Mouse (Mus musculus): Measurements from ENCODE around the gene Ppp1r1a. TPM values are rescaled to one million over a fixed set of nuclear protein-coding genes. Genes with fewer than 3 reads are reported as not detected.
A peak's percentile ranks its signal among the peaks of the same experiment; 100 is the strongest.

Ppp1r1a gene
- polyA plus RNA-seq, 1 experiment from 2014 or later, result 18.1 TPM

- DNase-seq (ENCODE audit: low spot score) (no peak), ATAC-seq (ENCODE audit: low read depth) (no peak)
- no peak overlapping the region for H3K9ac ChIP-seq (ENCODE audit: low read depth, low read length)
- peaks cover 4% of the 10 kb centered on the region for H3K4me1 ChIP-seq (ENCODE audit: control insufficient read depth, insufficient read depth, low read length)
- no peak overlapping the region for H3K4me3 ChIP-seq (ENCODE audit: low read depth, low read length)
- H3K4me2 ChIP-seq (ENCODE audit: low read depth, low read length), result no peak overlapping the region
- no peak overlapping the region for H3K27ac ChIP-seq (replicated peaks; ENCODE audit: low read depth, low read length)
- peaks cover 13% of the 10 kb centered on the region for H3K27me3 ChIP-seq (replicated peaks; ENCODE audit: control insufficient read depth, insufficient read depth, low read length)
- H3K36me3 ChIP-seq (ENCODE audit: control insufficient read depth, insufficient read depth, low read length), result no peaks in the 10 kb centered on the region
- H3K9me3 ChIP-seq (ENCODE audit: control insufficient read depth, low read length), result no peaks in the 10 kb centered on the region
- WGBS, result 61% methylated on average over 2 of the region's 2 CpGs
These were observed 1.5 kb upstream of the Ppp1r1a start for GRCm38 (mm10) chr15:103539259-103539658.

- peak overlapping the region; percentile 98 for H3K4me2 ChIP-seq (ENCODE audit: low read depth, low read length)
- no peak overlapping the region for H3K27ac ChIP-seq (replicated peaks; ENCODE audit: low read depth, low read length)
- no peaks in the 10 kb centered on the region for H3K36me3 ChIP-seq (ENCODE audit: control insufficient read depth, insufficient read depth, low read length)
- H3K9me3 ChIP-seq (ENCODE audit: control insufficient read depth, low read length), result no peaks in the 10 kb centered on the region
- peaks cover 4% of the 10 kb centered on the region for H3K4me1 ChIP-seq (ENCODE audit: control insufficient read depth, insufficient read depth, low read length)
- ATAC-seq (ENCODE audit: low read depth) (peak; percentile 37), DNase-seq (ENCODE audit: low spot score) (no peak)
- WGBS, result 3% methylated on average over 26 of the region's 37 CpGs
- H3K9ac ChIP-seq (ENCODE audit: low read depth, low read length), result peak overlapping the region; percentile 69
- H3K27me3 ChIP-seq (replicated peaks; ENCODE audit: control insufficient read depth, insufficient read depth, low read length), result peaks cover 13% of the 10 kb centered on the region
- H3K4me3 ChIP-seq (ENCODE audit: low read depth, low read length), result peak overlapping the region; percentile 64
These were observed 587 bp downstream of the Ppp1r1a start for GRCm38 (mm10) chr15:103537011-103537821.

GRCm38 (mm10) chr15:103536456-103536855, 1.3 kb downstream of the Ppp1r1a start:
- no peak for DNase-seq (ENCODE audit: low spot score)
- Histone ChIP-seq H3K9me3 (ENCODE audit: control insufficient read depth, low read length) (no peaks in the 10 kb centered on the region), H3K27ac (replicated peaks; ENCODE audit: low read depth, low read length) (no peak overlapping the region), H3K4me1 (ENCODE audit: control insufficient read depth, insufficient read depth, low read length) (peaks cover 4% of the 10 kb centered on the region), H3K4me3 (ENCODE audit: low read depth, low read length) (peak overlapping the region; percentile 64; the same call in 1 of the 2 replicates), H3K4me2 (ENCODE audit: low read depth, low read length) (peak overlapping the region; percentile 98), H3K27me3 (replicated peaks; ENCODE audit: control insufficient read depth, insufficient read depth, low read length) (peaks cover 13% of the 10 kb centered on the region), H3K9ac (ENCODE audit: low read depth, low read length) (no peak overlapping the region), H3K36me3 (ENCODE audit: control insufficient read depth, insufficient read depth, low read length) (no peaks in the 10 kb centered on the region)
- ATAC-seq (ENCODE audit: low read depth), result no peak
- WGBS, result 30% methylated on average over 2 of the region's 2 CpGs

GRCm38 (mm10) chr15:103535786-103536185, 2.0 kb downstream of the Ppp1r1a start:
- DNase-seq (ENCODE audit: low spot score) (no peak), ATAC-seq (ENCODE audit: low read depth) (no peak)
- Histone ChIP-seq H3K4me3 (ENCODE audit: low read depth, low read length) (no peak overlapping the region), H3K9ac (ENCODE audit: low read depth, low read length) (no peak overlapping the region), H3K27me3 (replicated peaks; ENCODE audit: control insufficient read depth, insufficient read depth, low read length) (peaks cover 13% of the 10 kb centered on the region), H3K4me2 (ENCODE audit: low read depth, low read length) (no peak overlapping the region), H3K36me3 (ENCODE audit: control insufficient read depth, insufficient read depth, low read length) (no peaks in the 10 kb centered on the region), H3K9me3 (ENCODE audit: control insufficient read depth, low read length) (no peaks in the 10 kb centered on the region), H3K27ac (replicated peaks; ENCODE audit: low read depth, low read length) (no peak overlapping the region), H3K4me1 (ENCODE audit: control insufficient read depth, insufficient read depth, low read length) (peaks cover 4% of the 10 kb centered on the region)
- WGBS, result 61% methylated on average over 1 of the region's 1 CpGs

GRCm38 (mm10) chr15:103535030-103535429, 2.8 kb downstream of the Ppp1r1a start:
- WGBS, result 76% methylated on average over 2 of the region's 2 CpGs
- ATAC-seq (ENCODE audit: low read depth), result no peak
- Histone ChIP-seq H3K4me3 (ENCODE audit: low read depth, low read length) (no peak overlapping the region), H3K9ac (ENCODE audit: low read depth, low read length) (no peak overlapping the region), H3K4me1 (ENCODE audit: control insufficient read depth, insufficient read depth, low read length) (peaks cover 4% of the 10 kb centered on the region), H3K27me3 (replicated peaks; ENCODE audit: control insufficient read depth, insufficient read depth, low read length) (peaks cover 13% of the 10 kb centered on the region), H3K27ac (replicated peaks; ENCODE audit: low read depth, low read length) (no peak overlapping the region), H3K36me3 (ENCODE audit: control insufficient read depth, insufficient read depth, low read length) (no peaks in the 10 kb centered on the region), H3K4me2 (ENCODE audit: low read depth, low read length) (no peak overlapping the region), H3K9me3 (ENCODE audit: control insufficient read depth, low read length) (no peaks in the 10 kb centered on the region)
- no peak for DNase-seq (ENCODE audit: low spot score)

GRCm38 (mm10) chr15:103534054-103534620, 3.7 kb downstream of the Ppp1r1a start:
- Histone ChIP-seq H3K4me2 (ENCODE audit: low read depth, low read length) (no peak overlapping the region), H3K4me1 (ENCODE audit: control insufficient read depth, insufficient read depth, low read length) (peaks cover 4% of the 10 kb centered on the region), H3K36me3 (ENCODE audit: control insufficient read depth, insufficient read depth, low read length) (no peaks in the 10 kb centered on the region), H3K27ac (replicated peaks; ENCODE audit: low read depth, low read length) (no peak overlapping the region), H3K4me3 (ENCODE audit: low read depth, low read length) (no peak overlapping the region), H3K9ac (ENCODE audit: low read depth, low read length) (no peak overlapping the region), H3K27me3 (replicated peaks; ENCODE audit: control insufficient read depth, insufficient read depth, low read length) (peaks cover 13% of the 10 kb centered on the region), H3K9me3 (ENCODE audit: control insufficient read depth, low read length) (no peaks in the 10 kb centered on the region)
- ATAC-seq (ENCODE audit: low read depth), result no peak
- DNase-seq (ENCODE audit: low spot score), result no peak
- WGBS, result 79% methylated on average over 7 of the region's 7 CpGs

- no peaks in the 10 kb centered on the region; the same call in 1 of the 2 replicates for H3K27me3 ChIP-seq (replicated peaks; ENCODE audit: control insufficient read depth, insufficient read depth, low read length)
- 7% methylated on average over 5 of the region's 5 CpGs for WGBS
- no peak overlapping the region for H3K4me2 ChIP-seq (ENCODE audit: low read depth, low read length)
- no peaks in the 10 kb centered on the region for H3K9me3 ChIP-seq (ENCODE audit: control insufficient read depth, low read length)
- H3K4me1 ChIP-seq (ENCODE audit: control insufficient read depth, insufficient read depth, low read length), result no peaks in the 10 kb centered on the region
- H3K27ac ChIP-seq (replicated peaks; ENCODE audit: low read depth, low read length), result no peak overlapping the region
- no peak overlapping the region for H3K9ac ChIP-seq (ENCODE audit: low read depth, low read length)
- peak; percentile 72 for ATAC-seq (ENCODE audit: low read depth)
- peak; percentile 62 for DNase-seq (ENCODE audit: low spot score)
- H3K36me3 ChIP-seq (ENCODE audit: control insufficient read depth, insufficient read depth, low read length), result no peaks in the 10 kb centered on the region
- H3K4me3 ChIP-seq (ENCODE audit: low read depth, low read length), result no peak overlapping the region
These were observed 7.4 kb downstream of the Ppp1r1a start for GRCm38 (mm10) chr15:103530372-103530771.

GRCm38 (mm10) chr15:103523156-103523555, 14.6 kb downstream of the Ppp1r1a start:
- H3K4me1 ChIP-seq (ENCODE audit: control insufficient read depth, insufficient read depth, low read length), result peaks cover 17% of the 10 kb centered on the region
- no peak for ATAC-seq (ENCODE audit: low read depth)
- 52% methylated on average over 3 of the region's 3 CpGs for WGBS
- H3K4me3 ChIP-seq (ENCODE audit: low read depth, low read length), result no peak overlapping the region
- H3K4me2 ChIP-seq (ENCODE audit: low read depth, low read length), result no peak overlapping the region
- H3K9me3 ChIP-seq (ENCODE audit: control insufficient read depth, low read length), result no peaks in the 10 kb centered on the region
- no peak for DNase-seq (ENCODE audit: low spot score)
- H3K36me3 ChIP-seq (ENCODE audit: control insufficient read depth, insufficient read depth, low read length), result 0 out of 2 replicates have a peak, but pooled peaks cover 3% of the 10 kb centered on the region
- no peak overlapping the region for H3K27ac ChIP-seq (replicated peaks; ENCODE audit: low read depth, low read length)
- H3K27me3 ChIP-seq (replicated peaks; ENCODE audit: control insufficient read depth, insufficient read depth, low read length), result no peaks in the 10 kb centered on the region
- H3K9ac ChIP-seq (ENCODE audit: low read depth, low read length), result no peak overlapping the region
